Mouse (Mus musculus) T-helper 2 cell (primary cell): Measurements from ENCODE around the gene Gm17349.
"Not testable (repeated sequence)": the region's sequence is repeated elsewhere in the genome, so short reads cannot be mapped to it uniquely, and the experiment has no call there.

Experiments
- in situ Hi-C: fragments of 300-600 bp; cut with MboI, MseI; formaldehyde crosslinking; loops from one replicate; pipeline ENCODE4 v1.15.1; 2025; ENCODE audit warnings: high pct_unique_total_duplicates

The Gm17349 gene

DNA sequence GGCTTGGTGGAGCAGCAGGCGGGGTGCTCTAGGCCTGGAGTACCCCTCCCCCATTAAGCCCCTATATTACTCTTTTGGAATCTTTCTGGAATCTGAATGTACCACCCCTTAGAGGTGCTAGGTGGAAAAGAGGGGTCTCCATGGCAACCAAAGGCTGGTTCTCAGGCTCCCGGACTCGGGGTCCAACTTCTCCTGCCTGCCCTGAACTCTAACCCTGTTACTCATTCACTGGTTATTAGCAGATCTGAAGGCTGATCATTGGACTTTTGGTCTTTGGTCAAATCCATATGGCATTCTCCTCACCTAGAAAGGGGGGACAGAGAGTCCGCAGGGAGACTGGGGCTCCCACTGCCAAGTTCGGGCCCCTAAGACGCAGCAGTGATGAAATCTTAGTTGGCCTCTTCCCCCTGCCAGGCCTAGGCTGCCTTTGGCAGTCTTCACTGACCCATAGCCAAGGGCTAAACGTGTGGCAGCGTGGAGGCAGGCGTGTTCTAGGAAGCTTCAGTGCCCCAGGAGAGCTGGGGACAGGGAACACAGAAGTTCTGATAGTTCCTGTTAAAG is 13.3 kb upstream of the Gm17349 start:
- in situ Hi-C loops: no loop called here

DNA sequence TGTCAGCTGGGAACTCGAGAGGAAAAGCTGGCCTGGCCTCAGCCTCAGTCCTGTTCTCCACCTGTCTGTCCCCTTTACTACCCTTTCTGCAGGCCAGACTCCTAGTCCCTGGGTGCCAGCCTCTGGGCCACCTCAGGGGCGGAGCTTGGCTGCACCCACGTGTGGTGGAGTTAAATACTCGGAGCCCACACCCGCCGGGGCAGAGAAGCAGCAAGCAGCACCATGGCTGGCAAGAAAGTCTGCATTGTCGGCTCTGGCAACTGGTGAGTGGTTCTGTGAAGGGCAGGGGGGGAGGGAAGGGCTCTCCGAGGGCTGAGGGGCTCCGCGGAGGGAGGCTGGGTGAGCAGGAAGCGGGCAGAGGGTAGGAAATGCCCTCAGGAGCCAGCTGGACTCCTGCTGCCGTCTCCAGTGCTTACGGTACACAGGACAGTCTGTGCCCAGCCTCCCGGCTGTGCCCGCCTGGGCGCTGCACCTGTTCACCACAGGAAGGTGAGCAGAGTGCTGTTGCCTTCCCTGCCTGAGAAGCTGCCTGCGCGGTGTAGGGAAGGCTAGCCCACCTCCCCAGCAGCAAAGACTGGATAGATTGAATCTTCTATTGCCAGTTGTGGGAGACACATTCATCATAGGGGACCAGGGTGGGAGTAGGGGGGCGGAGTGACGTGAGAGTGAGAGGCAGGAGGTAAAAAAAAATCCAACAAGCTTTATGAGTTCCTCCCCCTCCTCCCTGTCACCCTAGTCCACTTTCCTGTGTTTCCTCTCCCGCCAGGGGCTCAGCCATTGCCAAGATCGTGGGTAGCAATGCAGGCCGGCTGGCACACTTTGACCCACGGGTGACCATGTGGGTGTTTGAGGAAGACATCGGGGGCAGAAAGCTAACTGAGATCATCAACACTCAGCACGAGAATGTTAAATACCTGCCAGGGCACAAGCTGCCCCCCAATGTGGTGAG is 12.4 kb upstream of the Gm17349 start, which contains the start of gene Gpd1:
Gene Gpd1, plus strand, starts transcription at position 130 of the 949 bp plus-strand sequence.
- in situ Hi-C loops: no loop called here

DNA sequence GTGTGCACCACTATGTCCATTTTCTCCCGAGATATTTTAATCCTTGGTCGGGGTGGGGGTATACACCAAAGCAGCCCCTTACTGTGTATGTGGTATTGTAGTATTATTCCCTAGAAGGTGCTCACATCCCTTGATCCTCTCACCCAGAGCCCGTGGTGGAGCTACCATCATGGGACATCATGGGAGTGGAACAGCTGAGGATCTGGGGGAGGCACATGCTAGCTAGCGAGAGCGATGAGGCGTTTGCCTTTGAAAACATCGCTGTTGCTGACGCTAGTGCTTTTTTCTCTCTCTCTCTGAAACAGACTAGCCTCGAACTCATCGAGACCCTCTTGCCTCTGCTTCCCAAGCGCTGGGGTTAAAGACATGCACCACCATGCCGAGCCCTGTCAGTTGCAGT is 11.5 kb upstream of the Gm17349 start:
- in situ Hi-C loops: no loop called here

DNA sequence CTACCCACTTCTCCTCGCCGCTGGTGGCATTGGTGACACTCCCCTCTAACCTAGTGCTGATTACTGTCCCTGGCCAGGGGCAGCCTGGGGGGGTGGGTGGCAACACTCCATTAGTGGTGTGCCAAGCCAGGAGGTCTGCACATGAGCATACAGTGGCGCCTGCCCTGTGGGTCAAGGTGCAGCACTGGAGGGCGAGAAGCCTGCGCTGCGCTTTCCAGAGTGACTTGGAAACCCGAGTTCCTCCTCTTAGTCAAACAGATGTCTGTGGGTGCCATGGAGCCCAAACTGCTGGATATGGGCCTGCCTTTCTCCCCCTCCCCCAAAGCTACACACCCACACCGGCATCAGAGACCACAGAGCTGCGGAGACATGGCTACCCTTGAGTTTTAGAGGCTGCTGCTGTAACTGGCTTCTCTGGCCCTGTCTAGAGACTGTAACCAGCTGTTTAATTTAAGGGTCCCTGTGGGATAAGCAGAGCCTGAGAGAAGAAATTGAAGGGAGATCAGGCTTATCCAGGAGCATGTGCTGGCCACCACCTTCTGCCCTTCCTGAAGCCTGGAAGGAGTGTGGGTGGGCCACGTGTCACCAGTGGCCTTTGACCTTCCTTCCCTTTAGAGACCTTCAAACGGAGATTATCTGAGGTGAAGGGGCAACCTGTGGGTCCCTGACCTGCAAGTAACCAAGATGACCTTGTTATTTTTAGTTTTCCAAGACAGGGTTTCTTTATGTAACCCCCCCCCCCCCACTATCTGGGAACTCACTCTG is 10.9 kb upstream of the Gm17349 start:
- in situ Hi-C loops: no loop called here

DNA sequence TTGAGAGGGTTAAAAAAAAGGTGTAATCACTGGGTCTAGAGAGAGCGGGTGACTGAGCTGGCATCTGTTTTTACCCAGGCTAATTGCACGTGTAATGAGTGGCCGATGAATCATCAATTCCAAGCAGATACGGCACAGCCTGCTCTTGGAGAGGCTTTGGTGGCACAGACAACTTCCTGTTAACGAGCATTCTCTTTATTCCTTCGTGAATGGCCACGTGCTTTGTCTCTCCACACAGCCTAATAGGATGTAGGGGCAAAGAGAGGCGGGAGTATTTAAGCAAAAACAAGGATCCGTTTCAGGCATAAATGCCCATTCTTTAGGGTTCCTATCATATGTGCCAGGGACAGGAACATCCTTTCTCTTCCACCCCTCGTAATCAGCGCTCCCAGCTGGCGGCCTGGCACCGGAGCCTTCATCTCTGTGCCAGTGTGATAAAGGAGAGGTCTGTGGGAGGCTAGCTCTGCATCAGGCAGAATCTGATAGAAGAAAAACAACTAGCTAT is 10.1 kb upstream of the Gm17349 start:
- in situ Hi-C loops: no loop called here

- in situ Hi-C loops: no loop called here
Observed at GRCm38 (mm10) chr15:99714858-99715257, 9.6 kb upstream of the Gm17349 start.

GRCm38 (mm10) chr15:99714206-99714605 is 8.9 kb upstream of the Gm17349 start:
- in situ Hi-C loops: no loop called here

DNA sequence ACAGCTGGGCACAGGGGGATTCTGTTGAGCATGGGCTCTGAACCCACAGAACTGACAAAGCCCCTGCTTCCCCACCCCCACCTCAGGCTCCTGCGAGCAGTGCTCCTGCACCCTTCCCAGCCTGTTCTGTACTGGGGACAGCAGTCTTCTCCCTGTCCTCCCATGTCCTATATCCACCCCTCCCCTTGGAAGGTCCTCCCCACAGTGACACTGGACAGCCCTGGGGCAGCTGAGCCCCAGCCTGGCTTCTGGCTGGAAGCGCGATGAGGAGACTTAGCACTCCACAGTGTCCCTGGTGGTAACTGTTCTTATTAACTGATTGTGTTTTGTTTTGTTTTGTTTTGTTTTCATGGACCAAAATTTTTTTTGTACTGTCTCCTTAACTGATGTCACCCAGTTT is 8.3 kb upstream of the Gm17349 start:
- in situ Hi-C loops: no loop called here

- in situ Hi-C loops: no loop called here
Observed at GRCm38 (mm10) chr15:99712666-99713559, 7.6 kb upstream of the Gm17349 start.

DNA sequence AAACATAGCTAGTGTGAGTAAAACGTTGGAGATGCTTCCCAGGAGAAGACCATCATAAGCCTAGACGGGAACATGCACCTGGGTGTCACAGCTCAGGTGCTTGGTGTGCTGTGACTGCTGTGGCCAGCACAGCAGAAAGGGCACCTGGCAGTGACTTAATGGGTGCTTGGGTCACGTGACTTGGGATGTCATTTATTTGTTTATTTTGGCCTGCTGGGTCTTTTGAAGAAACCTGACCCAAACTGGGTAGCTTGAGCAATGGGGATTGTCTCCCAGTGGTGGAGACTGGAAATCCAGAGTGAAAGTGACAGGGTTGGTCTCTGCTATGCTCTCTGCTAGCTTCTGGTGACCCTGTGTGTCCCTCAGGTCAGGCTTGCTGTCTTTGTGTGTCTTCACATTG is 6.2 kb upstream of the Gm17349 start:
- in situ Hi-C loops: no loop called here

GRCm38 (mm10) chr15:99710221-99711190 is 5.2 kb upstream of the Gm17349 start:
- in situ Hi-C loops: no loop called here

DNA sequence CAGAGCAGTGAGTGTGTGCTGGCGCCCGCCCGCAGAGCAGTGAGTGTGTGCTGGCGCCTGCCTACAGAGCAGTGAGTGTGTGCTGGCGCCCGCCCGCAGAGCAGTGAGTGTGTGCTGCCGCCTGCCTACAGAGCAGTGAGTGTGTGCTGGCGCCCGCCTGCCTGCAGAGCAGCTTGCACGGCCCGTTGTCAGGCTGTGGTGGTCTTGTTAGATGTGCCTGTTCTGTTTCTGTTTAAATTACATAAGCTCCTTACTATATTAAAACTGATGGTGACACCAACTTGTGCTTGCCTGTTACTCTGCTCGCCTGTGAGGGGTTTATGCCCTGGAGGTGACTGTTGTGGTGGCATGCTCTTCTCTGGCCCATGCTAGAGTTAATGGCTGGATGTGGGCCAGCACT is 2.9 kb upstream of the Gm17349 start:
- in situ Hi-C loops: no loop called here

GRCm38 (mm10) chr15:99704881-99705280 is 409 bp downstream of the Gm17349 start:
- in situ Hi-C loops: no loop called here

- in situ Hi-C loops: no loop called here
Observed at GRCm38 (mm10) chr15:99704041-99704681, 1.1 kb downstream of the Gm17349 start.

- in situ Hi-C loops: no loop called here
Observed at GRCm38 (mm10) chr15:99703676-99704040, 1.6 kb downstream of the Gm17349 start.

- in situ Hi-C loops: no loop called here
Observed at GRCm38 (mm10) chr15:99703104-99703503, 2.2 kb downstream of the Gm17349 start.

- in situ Hi-C loops: no loop called here
Observed at GRCm38 (mm10) chr15:99701999-99702900, 3.0 kb downstream of the Gm17349 start, which contains the start of gene Smarcd1. TSS of gene Smarcd1 (plus strand) at chr15:99702129.

DNA sequence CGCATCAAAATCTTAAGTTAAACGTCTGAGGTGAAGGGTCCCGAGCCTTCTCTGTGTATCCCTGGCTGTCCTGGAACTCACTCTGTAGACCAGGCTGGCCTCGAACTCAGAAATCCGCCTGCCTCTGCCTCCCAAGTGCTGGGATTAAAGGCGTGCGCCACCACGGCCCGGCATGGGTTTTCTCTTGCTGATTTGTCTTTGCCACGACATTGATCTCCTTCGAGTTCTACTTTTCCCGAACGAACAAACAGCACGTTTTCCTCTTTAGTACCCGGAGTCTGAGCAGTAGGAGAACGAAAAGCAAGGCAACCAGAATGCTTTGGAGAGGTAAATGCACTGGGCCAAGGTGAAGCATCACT is 3.7 kb downstream of the Gm17349 start:
- in situ Hi-C loops: not testable (repeated sequence)
